Mouse (Mus musculus) liver, embryonic 11.5 days (tissue): Measurements from ENCODE around the gene Cog4. TPM values are rescaled to one million over a fixed set of nuclear protein-coding genes. Genes with fewer than 3 reads are reported as not detected.
"Not testable (repeated sequence)": the region's sequence is repeated elsewhere in the genome, so short reads cannot be mapped to it uniquely, and the experiment has no call there.

Experiments
- ATAC-seq: fragments of 200-750 bp; cut with Nextera tagmentation; replicated peaks from 2 replicates; pipeline ENCODE4 v1.8.0; 2017; ENCODE audit warnings: moderate number of reproducible peaks, mild to moderate bottlenecking, moderate TSS enrichment, moderate library complexity; ENCODE audit not compliant: low FRiP score
- DNase-seq: peaks from one replicate; pipeline ENCODE4 v3.0.0-alpha.2; 2017; ENCODE audit warnings: low spot score
- H3K27ac ChIP-seq: fragments of 300-500 bp; sonication (generic); 2 replicates; pipeline ENCODE4 v1.5.1; 2014; ENCODE audit warnings: mild to moderate bottlenecking, low read depth, low read length, control low read depth
- H3K27me3 ChIP-seq: fragments of 300-500 bp; sonication (generic); replicated peaks from 2 replicates; pipeline ENCODE4 v1.6.1; 2014; ENCODE audit warnings: low read length, mixed read lengths; ENCODE audit not compliant: control insufficient read depth, insufficient read depth
- H3K36me3 ChIP-seq: fragments of 300-500 bp; sonication (generic); 2 replicates; pipeline ENCODE4 v1.6.1; 2014; ENCODE audit warnings: mild to moderate bottlenecking, low read length, moderate library complexity, mixed read lengths; ENCODE audit not compliant: control insufficient read depth, insufficient read depth
- H3K4me1 ChIP-seq: fragments of 300-500 bp; sonication (generic); replicated peaks from 2 replicates; pipeline ENCODE4 v1.6.1; 2014; ENCODE audit warnings: low read length, mixed read lengths; ENCODE audit not compliant: control insufficient read depth, insufficient read depth
- H3K4me2 ChIP-seq: fragments of 300-500 bp; sonication (generic); 2 replicates; pipeline ENCODE4 v1.6.1; 2014; ENCODE audit warnings: mild to moderate bottlenecking, control low read depth, moderate library complexity
- H3K4me3 ChIP-seq: fragments of 300-500 bp; sonication (generic); 2 replicates; pipeline ENCODE4 v1.5.1; 2014; ENCODE audit warnings: low read depth, low read length, control low read depth
- H3K9ac ChIP-seq: fragments of 300-500 bp; sonication (generic); 2 replicates; pipeline ENCODE4 v1.6.1; 2014; ENCODE audit warnings: low read depth, low read length, control low read depth
- H3K9me3 ChIP-seq: fragments of 300-500 bp; sonication (generic); 2 replicates; pipeline ENCODE4 v1.6.1; 2016; ENCODE audit warnings: low read length, inconsistent platforms, mixed read lengths; ENCODE audit not compliant: control insufficient read depth
- WGBS: fragments of 180-500 bp; shearing (Covaris S2); extraction: QIAGEN DNeasy Blood & Tissue Kit; methylation state at CpG from one replicate; pipeline ENCODE4 v1.1.7; 2014; 5-methylcytosine and 5-hydroxymethylcytosine counted together
- polyA plus RNA-seq: library from polyadenylated mRNA; unstranded; fragments of >200 nt; fragmentation: Nextera tagmentation; extraction: Ambion mirVana; gene quantifications from 2 replicates; pipeline ENCODE4 v1.2.1, GENCODE M21; 2014

The Cog4 gene
- polyA plus RNA-seq, 1 experiment from 2014 or later = 51.4 TPM

DNA sequence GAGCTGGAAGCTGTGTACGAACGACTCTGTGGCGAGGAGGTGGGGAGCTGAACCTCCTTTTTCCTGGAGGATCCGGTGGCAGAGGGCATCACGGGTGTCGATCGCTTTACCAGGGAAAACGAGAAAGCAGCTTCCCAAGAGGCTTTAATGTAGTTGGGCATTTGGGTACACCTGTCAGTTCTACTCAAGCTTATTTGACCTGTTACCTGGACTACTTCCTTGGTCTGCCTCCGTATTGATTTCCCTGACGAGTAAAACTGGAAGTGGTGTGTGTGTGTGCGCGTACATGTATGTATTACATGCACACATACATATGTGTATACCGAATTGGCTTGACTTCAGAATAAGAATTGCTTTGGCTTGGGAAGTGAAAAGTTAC lies 760 bp downstream of the Cog4 start:
- H3K27ac ChIP-seq = peak overlapping the region; percentile 64
- no peaks in the 10 kb centered on the region for H3K27me3 ChIP-seq
- ATAC-seq = peak; percentile 27; the same call in 1 of the 2 replicates

GRCm38 (mm10) chr8:110847645-110848495 lies 1.5 kb downstream of the Cog4 start:
- Histone ChIP-seq H3K27me3 (no peaks in the 10 kb centered on the region), H3K4me2 (peak overlapping the region; percentile 93), H3K9ac (peak overlapping the region; percentile 97), H3K27ac (no peak overlapping the region), H3K4me1 (peaks cover 16% of the 10 kb centered on the region), H3K36me3 (peaks cover 38% of the 10 kb centered on the region), H3K4me3 (peak overlapping the region; percentile 78), H3K9me3 (no peaks in the 10 kb centered on the region)
- DNase-seq = no peak
- 48% methylated on average over 14 of the region's 14 CpGs for WGBS
- no peak for ATAC-seq

More for the DNA sequence above, 760 bp downstream of the Cog4 start:
- Histone ChIP-seq H3K4me2 (peak overlapping the region; percentile 93), H3K4me1 (peaks cover 16% of the 10 kb centered on the region), H3K9me3 (no peaks in the 10 kb centered on the region), H3K9ac (peak overlapping the region; percentile 97), H3K4me3 (peak overlapping the region; percentile 78), H3K36me3 (peaks cover 37% of the 10 kb centered on the region)
- WGBS = 1% methylated on average over 13 of the region's 13 CpGs
- no peak for DNase-seq

DNA sequence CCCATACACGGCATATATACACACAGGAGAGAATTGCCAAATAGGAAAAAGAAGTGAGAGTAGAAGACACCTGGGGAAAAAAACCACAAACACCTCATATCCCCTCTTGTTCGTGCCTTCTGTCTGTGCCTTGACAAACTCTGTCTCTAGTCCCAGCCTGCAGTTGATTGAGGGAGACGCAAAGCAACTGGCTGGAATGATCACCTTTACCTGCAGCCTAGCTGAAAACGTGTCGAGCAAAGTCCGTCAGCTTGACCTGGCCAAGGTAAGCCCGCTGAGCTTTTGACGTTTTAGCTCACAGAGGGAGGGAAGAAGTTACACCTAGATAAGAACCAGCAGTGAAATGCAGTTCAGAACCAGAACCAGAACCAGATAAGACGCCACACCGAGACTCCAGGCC lies 4.8 kb downstream of the Cog4 start:
- 93% methylated on average over 10 of the region's 10 CpGs for WGBS
- H3K36me3 ChIP-seq = peaks cover 35% of the 10 kb centered on the region
- no peak overlapping the region for H3K4me2 ChIP-seq
- ATAC-seq (no peak), DNase-seq (no peak)
- no peaks in the 10 kb centered on the region for H3K27me3 ChIP-seq
- no peak overlapping the region for H3K9ac ChIP-seq
- H3K4me3 ChIP-seq = no peak overlapping the region
- H3K4me1 ChIP-seq = peaks cover 8% of the 10 kb centered on the region
- H3K27ac ChIP-seq = no peak overlapping the region
- no peaks in the 10 kb centered on the region for H3K9me3 ChIP-seq

- not testable (repeated sequence) for H3K27me3 ChIP-seq, H3K27ac ChIP-seq, H3K4me2 ChIP-seq, H3K9me3 ChIP-seq, ATAC-seq, H3K4me1 ChIP-seq, DNase-seq, H3K4me3 ChIP-seq, H3K9ac ChIP-seq
- peaks cover 49% of the 10 kb centered on the region for H3K36me3 ChIP-seq
- WGBS = 90% methylated on average over 4 of the region's 4 CpGs
Measured at GRCm38 (mm10) chr8:110856073-110856472, 9.7 kb downstream of the Cog4 start.

DNA sequence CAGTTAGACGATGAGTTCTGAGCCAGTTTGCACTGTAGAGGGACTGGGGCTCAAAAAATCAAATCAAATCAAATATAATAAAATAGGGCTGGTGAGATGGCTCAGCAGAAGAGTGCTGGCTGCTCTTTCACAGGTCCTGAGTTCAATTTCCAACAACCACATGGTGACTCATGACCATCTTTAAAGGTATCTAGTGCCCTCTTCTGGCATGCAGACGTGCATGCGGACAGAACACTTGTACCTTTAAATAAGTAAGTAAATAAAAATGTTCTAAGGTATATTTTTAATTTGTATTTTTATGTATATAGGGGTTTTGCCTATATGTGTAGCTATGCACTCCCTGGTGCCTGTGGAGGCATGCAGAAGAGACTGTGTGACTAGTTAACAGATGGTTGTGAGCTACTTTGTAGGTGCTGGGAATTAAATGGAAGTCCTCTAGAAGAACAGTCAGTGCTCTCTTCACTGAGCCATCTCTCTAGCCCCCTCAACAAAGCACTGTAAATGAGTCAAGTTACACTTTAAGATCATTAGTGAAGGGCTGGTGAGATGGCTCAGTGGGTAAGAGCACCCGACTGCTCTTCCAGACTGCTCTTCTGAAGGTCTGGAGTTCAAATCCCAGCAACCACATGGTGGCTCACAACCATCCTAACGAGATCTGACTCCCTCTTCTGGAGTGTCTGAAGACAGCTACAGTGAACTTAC lies 10.5 kb downstream of the Cog4 start:
- no peak overlapping the region for H3K27ac ChIP-seq
- H3K36me3 ChIP-seq = peaks cover 44% of the 10 kb centered on the region
- no peak overlapping the region for H3K4me2 ChIP-seq
- no peak overlapping the region for H3K9ac ChIP-seq
- H3K4me1 ChIP-seq = no peaks in the 10 kb centered on the region
- DNase-seq = no peak
- H3K9me3 ChIP-seq = no peaks in the 10 kb centered on the region
- ATAC-seq = no peak
- H3K4me3 ChIP-seq = no peak overlapping the region
- 86% methylated on average over 4 of the region's 5 CpGs for WGBS
- H3K27me3 ChIP-seq = no peaks in the 10 kb centered on the region

DNA sequence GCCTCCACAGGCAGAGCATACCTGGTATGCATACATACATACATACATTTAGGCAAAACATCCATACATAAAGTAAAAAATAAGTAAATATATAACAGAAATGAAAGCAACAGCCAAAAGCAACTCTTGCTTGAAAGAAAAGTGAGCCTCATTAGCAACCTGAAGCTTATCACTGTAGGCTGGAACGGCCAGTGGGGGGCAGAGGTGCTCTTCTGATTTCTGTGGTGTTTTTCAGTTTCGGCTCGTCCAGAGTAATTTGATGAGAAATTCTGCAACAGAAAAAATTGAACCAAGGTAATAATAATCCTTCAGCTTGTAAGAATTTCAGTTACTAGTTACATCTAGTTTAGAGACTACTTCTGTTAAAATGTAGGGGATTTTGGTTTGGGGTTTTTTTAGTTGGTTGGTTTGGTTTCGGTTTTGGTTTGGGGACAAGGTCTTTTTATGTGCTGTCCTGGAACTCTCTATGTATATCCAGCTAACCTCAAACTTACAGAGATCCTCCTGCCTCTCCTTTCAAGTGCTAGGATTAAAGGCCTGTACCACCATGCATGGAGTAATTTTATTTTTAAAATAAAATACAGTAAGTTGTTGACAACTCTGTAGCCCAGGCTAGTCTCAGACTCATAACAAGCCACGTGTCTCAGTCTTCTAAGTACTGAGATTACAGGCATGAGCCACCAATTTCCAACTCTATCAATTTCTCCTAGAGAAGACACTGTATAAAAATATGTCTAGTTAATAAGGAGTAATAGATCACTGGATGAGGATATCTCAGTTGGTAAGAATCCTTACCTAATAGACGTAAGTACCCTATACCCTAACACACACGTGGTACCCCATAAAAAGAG lies 13.5 kb downstream of the Cog4 start:
- ATAC-seq (no peak), DNase-seq (no peak)
- H3K4me1 ChIP-seq = no peaks in the 10 kb centered on the region
- H3K9ac ChIP-seq = no peak overlapping the region
- H3K27ac ChIP-seq = no peak overlapping the region
- H3K36me3 ChIP-seq = peaks cover 45% of the 10 kb centered on the region
- WGBS = 81% methylated on average over 7 of the region's 7 CpGs
- H3K4me3 ChIP-seq = no peak overlapping the region
- no peaks in the 10 kb centered on the region for H3K9me3 ChIP-seq
- H3K4me2 ChIP-seq = no peak overlapping the region
- no peaks in the 10 kb centered on the region for H3K27me3 ChIP-seq

DNA sequence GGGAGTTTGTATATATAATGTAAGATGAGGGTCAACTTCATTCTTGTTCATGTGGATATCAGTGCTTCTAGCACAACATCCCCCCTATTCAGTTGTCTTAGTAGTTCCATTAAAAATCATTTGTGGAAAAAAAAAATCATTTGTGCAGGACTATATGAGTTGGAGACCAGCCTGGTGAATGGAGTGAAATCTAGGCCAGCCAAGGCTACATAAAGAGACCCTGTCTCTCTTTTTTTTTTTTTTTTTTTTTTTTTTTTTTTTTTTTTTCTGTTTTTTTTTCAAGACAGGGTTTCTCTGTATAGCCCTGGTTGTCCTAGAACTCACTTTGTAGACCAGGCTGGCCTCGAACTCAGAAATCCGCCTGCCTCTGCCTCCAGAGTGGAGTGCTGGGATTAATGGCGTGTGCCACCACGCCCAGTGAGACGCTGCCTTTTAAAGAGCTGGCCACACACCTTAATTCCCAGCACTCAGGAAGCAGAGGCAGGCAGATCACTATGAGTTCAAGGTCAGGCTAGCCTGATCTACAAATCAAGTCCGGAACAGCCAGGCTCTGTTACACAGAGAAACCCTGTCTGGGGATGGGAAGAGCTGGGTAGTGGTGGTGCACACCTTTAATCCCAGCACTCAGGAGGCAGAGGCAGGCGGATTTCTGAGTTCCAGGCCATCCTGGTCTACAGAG lies 15.1 kb downstream of the Cog4 start:
- ATAC-seq, H3K4me1 ChIP-seq, H3K27ac ChIP-seq, H3K9ac ChIP-seq, H3K9me3 ChIP-seq, H3K27me3 ChIP-seq, H3K4me3 ChIP-seq, H3K4me2 ChIP-seq, DNase-seq: not testable (repeated sequence)
- H3K36me3 ChIP-seq = peaks cover 49% of the 10 kb centered on the region
- 93% methylated on average over 7 of the region's 7 CpGs for WGBS

DNA sequence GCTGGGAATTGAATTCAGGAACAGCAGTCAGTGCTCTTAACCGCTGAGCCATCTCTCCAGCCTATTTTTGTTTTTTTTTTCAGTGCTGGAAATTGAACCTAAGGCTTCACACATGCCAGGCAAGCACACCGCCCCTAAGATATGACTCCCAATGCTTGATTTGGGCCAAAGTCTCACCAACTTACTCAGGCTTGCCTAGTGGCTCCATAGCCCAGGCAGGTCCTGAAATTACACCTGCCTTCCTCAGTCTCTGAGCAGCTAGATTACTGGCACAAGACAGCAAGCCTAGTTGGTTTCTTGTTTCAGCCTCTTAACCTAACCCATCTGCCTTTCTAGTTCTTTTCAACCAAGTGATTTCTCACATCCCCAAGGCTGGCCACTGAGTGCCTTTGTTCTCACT lies 24.1 kb downstream of the Cog4 start:
- H3K4me3 ChIP-seq = no peak overlapping the region
- peaks cover 31% of the 10 kb centered on the region for H3K36me3 ChIP-seq
- WGBS = 95% methylated on average over 2 of the region's 2 CpGs
- H3K27ac ChIP-seq = no peak overlapping the region
- no peak overlapping the region for H3K4me2 ChIP-seq
- no peaks in the 10 kb centered on the region for H3K27me3 ChIP-seq
- DNase-seq (no peak), ATAC-seq (no peak)
- no peak overlapping the region for H3K9ac ChIP-seq
- H3K4me1 ChIP-seq = no peaks in the 10 kb centered on the region
- H3K9me3 ChIP-seq = no peaks in the 10 kb centered on the region
